Mouse (Mus musculus) hindbrain, postnatal 0 days (tissue): ENCODE measurements around the gene Bmpr1b. TPM values are rescaled to one million over a fixed set of nuclear protein-coding genes. Genes with fewer than 3 reads are reported as not detected.

Experiments
- ATAC-seq: fragments of 200-750 bp; cut with Nextera tagmentation; 2 replicates; pipeline ENCODE4 v1.8.0; 2017; ENCODE audit warnings: mild to moderate bottlenecking, moderate TSS enrichment, moderate library complexity
- DNase-seq: peaks from one replicate; pipeline ENCODE4 v3.0.0-alpha.2; 2015; ENCODE audit warnings: low spot score
- H3K27ac ChIP-seq: fragments of 300-500 bp; sonication (generic); 2 replicates; pipeline ENCODE4 v1.5.1; 2014; ENCODE audit warnings: mild to moderate bottlenecking
- H3K27me3 ChIP-seq: fragments of 300-500 bp; sonication (generic); 2 replicates; pipeline ENCODE4 v1.6.1; 2014; ENCODE audit warnings: low read length, mixed read lengths; ENCODE audit not compliant: insufficient read depth
- H3K36me3 ChIP-seq: fragments of 300-500 bp; sonication (generic); 2 replicates; pipeline ENCODE4 v1.6.1; 2014; ENCODE audit warnings: low read length, mixed read lengths; ENCODE audit not compliant: insufficient read depth
- H3K4me1 ChIP-seq: fragments of 300-500 bp; sonication (generic); 2 replicates; pipeline ENCODE4 v1.6.1; 2014; ENCODE audit warnings: antibody characterized with exemption, low read length, mixed read lengths; ENCODE audit not compliant: insufficient read depth
- H3K4me2 ChIP-seq: fragments of 300-500 bp; sonication (generic); 2 replicates; pipeline ENCODE4 v1.6.1; 2014; ENCODE audit warnings: low read depth, mild to moderate bottlenecking, low read length, moderate library complexity, mixed read lengths
- H3K4me3 ChIP-seq: fragments of 300-500 bp; sonication (generic); 2 replicates; pipeline ENCODE4 v1.5.1; 2014; ENCODE audit warnings: low read length
- H3K9ac ChIP-seq: fragments of 300-500 bp; sonication (generic); replicated peaks from 2 replicates; pipeline ENCODE4 v1.6.1; 2014; ENCODE audit warnings: mild to moderate bottlenecking, low read length, moderate library complexity, mixed read lengths
- H3K9me3 ChIP-seq: fragments of 300-500 bp; sonication (generic); 2 replicates; pipeline ENCODE4 v1.6.1; 2016; ENCODE audit warnings: low read length, mixed read lengths
- CTCF ChIP-seq: IDR thresholded peaks from 2 replicates; pipeline ENCODE4 v1.5.1; 2016; ENCODE audit warnings: antibody characterized with exemption, control low read depth, low read depth
- WGBS: fragments of 180-500 bp; shearing (Covaris S2); extraction: QIAGEN DNeasy Blood & Tissue Kit; methylation state at CpG from one replicate; pipeline ENCODE4 v1.1.7; 2014; 5-methylcytosine and 5-hydroxymethylcytosine counted together
- polyA plus RNA-seq: library from polyadenylated mRNA; unstranded; fragments of >200 nt; fragmentation: Nextera tagmentation; extraction: Ambion mirVana; gene quantifications from 2 replicates; pipeline ENCODE4 v1.2.1, GENCODE M21; 2015
- total RNA-seq: library from RNA; depleted of rRNA; stranded (reverse); fragments of >200 nt; gene quantifications from 2 replicates; pipeline ENCODE4 v1.2.3, GENCODE M21; 2014

The Bmpr1b gene
- total and polyA plus RNA-seq, 2 experiments from 2014 or later, result 4.6 to 9.7 TPM

GRCm38 (mm10) chr3:142114762-142115316 is 54.4 kb downstream of the Bmpr1b start:
- no peak overlapping the region for H3K4me2 ChIP-seq
- 59% methylated on average over 6 of the region's 6 CpGs for WGBS

GRCm38 (mm10) chr3:142114190-142114589 is 55.0 kb downstream of the Bmpr1b start:
- ATAC-seq (no peak), DNase-seq (no peak)
- no peaks in the 10 kb centered on the region for H3K36me3 ChIP-seq
- H3K4me2 ChIP-seq, result no peak overlapping the region
- WGBS, result 57% methylated on average over 3 of the region's 3 CpGs
- no peak overlapping the region for H3K9ac ChIP-seq
- H3K27me3 ChIP-seq, result no peaks in the 10 kb centered on the region
- no peaks in the 10 kb centered on the region for H3K4me1 ChIP-seq
- H3K4me3 ChIP-seq, result no peak overlapping the region
- no peak for TF ChIP-seq CTCF
- no peak overlapping the region for H3K27ac ChIP-seq
- no peaks in the 10 kb centered on the region for H3K9me3 ChIP-seq

More at GRCm38 (mm10) chr3:142114762-142115316, 54.4 kb downstream of the Bmpr1b start:
- Histone ChIP-seq H3K9me3 (no peaks in the 10 kb centered on the region), H3K27me3 (no peaks in the 10 kb centered on the region), H3K4me1 (no peaks in the 10 kb centered on the region), H3K36me3 (no peaks in the 10 kb centered on the region), H3K4me3 (no peak overlapping the region), H3K9ac (no peak overlapping the region), H3K27ac (no peak overlapping the region)
- DNase-seq (no peak), ATAC-seq (no peak)
- TF ChIP-seq CTCF, result no peak

- Histone ChIP-seq H3K9ac (no peak overlapping the region), H3K27me3 (no peaks in the 10 kb centered on the region), H3K4me1 (no peaks in the 10 kb centered on the region), H3K9me3 (no peaks in the 10 kb centered on the region), H3K4me3 (no peak overlapping the region), H3K27ac (no peak overlapping the region), H3K36me3 (no peaks in the 10 kb centered on the region), H3K4me2 (no peak overlapping the region)
- TF ChIP-seq CTCF, result no peak
- peak; percentile 38; the same call in 1 of the 2 replicates for ATAC-seq
- peak; percentile 49 for DNase-seq
- WGBS, result 54% methylated on average over 4 of the region's 4 CpGs
These were observed 56.0 kb downstream of the Bmpr1b start for GRCm38 (mm10) chr3:142113208-142113607.

- no peak overlapping the region for H3K4me3 ChIP-seq
- H3K4me1 ChIP-seq, result no peaks in the 10 kb centered on the region
- H3K9ac ChIP-seq, result no peak overlapping the region
- H3K27ac ChIP-seq, result no peak overlapping the region
- ATAC-seq, result no peak
- TF ChIP-seq CTCF, result no peak
- H3K36me3 ChIP-seq, result no peaks in the 10 kb centered on the region
- H3K4me2 ChIP-seq, result no peak overlapping the region
- no peaks in the 10 kb centered on the region for H3K27me3 ChIP-seq
- WGBS, result 74% methylated on average over 6 of the region's 6 CpGs
- no peak for DNase-seq
- no peaks in the 10 kb centered on the region for H3K9me3 ChIP-seq
These were observed 63.0 kb downstream of the Bmpr1b start for GRCm38 (mm10) chr3:142106227-142106626.

- Histone ChIP-seq H3K36me3 (no peaks in the 10 kb centered on the region), H3K27me3 (no peaks in the 10 kb centered on the region), H3K4me2 (no peak overlapping the region), H3K9me3 (no peaks in the 10 kb centered on the region), H3K9ac (no peak overlapping the region), H3K4me1 (no peaks in the 10 kb centered on the region), H3K27ac (no peak overlapping the region; the same call in 1 of the 2 replicates), H3K4me3 (no peak overlapping the region)
- no peak for TF ChIP-seq CTCF
- 73% methylated on average over 10 of the region's 10 CpGs for WGBS
- DNase-seq (no peak), ATAC-seq (peak; percentile 76)
These were observed 65.0 kb downstream of the Bmpr1b start for GRCm38 (mm10) chr3:142104027-142104805.

- H3K4me1 ChIP-seq, result no peaks in the 10 kb centered on the region
- no peaks in the 10 kb centered on the region for H3K9me3 ChIP-seq
- 69% methylated on average over 4 of the region's 4 CpGs for WGBS
- no peak for TF ChIP-seq CTCF
- DNase-seq, result peak; percentile 65
- no peak overlapping the region for H3K4me2 ChIP-seq
- H3K27me3 ChIP-seq, result no peaks in the 10 kb centered on the region
- no peak overlapping the region for H3K9ac ChIP-seq
- no peaks in the 10 kb centered on the region for H3K36me3 ChIP-seq
- no peak overlapping the region for H3K4me3 ChIP-seq
- H3K27ac ChIP-seq, result no peak overlapping the region
- ATAC-seq, result peak; percentile 80
These were observed 65.6 kb downstream of the Bmpr1b start for GRCm38 (mm10) chr3:142103622-142104021.

GRCm38 (mm10) chr3:142099151-142099550 is 70.1 kb downstream of the Bmpr1b start:
- Histone ChIP-seq H3K9me3 (no peaks in the 10 kb centered on the region), H3K36me3 (no peaks in the 10 kb centered on the region), H3K4me3 (no peak overlapping the region), H3K27me3 (no peaks in the 10 kb centered on the region), H3K4me1 (no peaks in the 10 kb centered on the region), H3K4me2 (no peak overlapping the region), H3K9ac (no peak overlapping the region), H3K27ac (no peak overlapping the region)
- 42% methylated on average over 2 of the region's 2 CpGs for WGBS
- TF ChIP-seq CTCF, result no peak
- no peak for DNase-seq
- ATAC-seq, result no peak
